Mouse (Mus musculus) midbrain, embryonic 10.5 days (tissue): ENCODE data around the gene Mtus2. TPM values are rescaled to one million over a fixed set of nuclear protein-coding genes. Genes with fewer than 3 reads are reported as not detected.
A peak's percentile ranks its signal among the peaks of the same experiment; 100 is the strongest.

Experiments
- DNase-seq: peaks from one replicate; pipeline ENCODE4 v3.0.0-alpha.2; 2017; ENCODE audit warnings: low spot score
- H3K27ac ChIP-seq: fragments of 300-500 bp; sonication (generic); replicated peaks from 2 replicates; pipeline ENCODE4 v1.5.1; 2016; ENCODE audit warnings: mild to moderate bottlenecking
- H3K27me3 ChIP-seq: fragments of 300-500 bp; sonication (generic); 2 replicates; pipeline ENCODE4 v1.6.1; 2016; ENCODE audit warnings: low read depth, mild to moderate bottlenecking; ENCODE audit not compliant: poor library complexity, severe bottlenecking
- H3K36me3 ChIP-seq: fragments of 300-500 bp; sonication (generic); 2 replicates; pipeline ENCODE4 v1.6.1; 2016; ENCODE audit warnings: mild to moderate bottlenecking, moderate library complexity
- H3K4me1 ChIP-seq: fragments of 300-500 bp; sonication (generic); 2 replicates; pipeline ENCODE4 v1.6.1; 2016
- H3K4me3 ChIP-seq: fragments of 300-500 bp; sonication (generic); 2 replicates; pipeline ENCODE4 v1.5.1; 2016; ENCODE audit warnings: mild to moderate bottlenecking, moderate library complexity
- H3K9me3 ChIP-seq: fragments of 300-500 bp; sonication (generic); replicated peaks from 2 replicates; pipeline ENCODE4 v1.6.1; 2016; ENCODE audit warnings: mild to moderate bottlenecking
- WGBS: fragments of 180-500 bp; shearing (Covaris S2); methylation state at CpG from one replicate; pipeline ENCODE4 v1.1.7; 2016; 5-methylcytosine and 5-hydroxymethylcytosine counted together
- polyA plus RNA-seq: library from polyadenylated mRNA; unstranded; fragments of >200 nt; fragmentation: Nextera tagmentation; extraction: Ambion mirVana; gene quantifications from 2 replicates; pipeline ENCODE4 v1.2.1, GENCODE M21; 2016

The Mtus2 gene
- polyA plus RNA-seq, 1 experiment from 2014 or later, result 5.1 TPM

DNA sequence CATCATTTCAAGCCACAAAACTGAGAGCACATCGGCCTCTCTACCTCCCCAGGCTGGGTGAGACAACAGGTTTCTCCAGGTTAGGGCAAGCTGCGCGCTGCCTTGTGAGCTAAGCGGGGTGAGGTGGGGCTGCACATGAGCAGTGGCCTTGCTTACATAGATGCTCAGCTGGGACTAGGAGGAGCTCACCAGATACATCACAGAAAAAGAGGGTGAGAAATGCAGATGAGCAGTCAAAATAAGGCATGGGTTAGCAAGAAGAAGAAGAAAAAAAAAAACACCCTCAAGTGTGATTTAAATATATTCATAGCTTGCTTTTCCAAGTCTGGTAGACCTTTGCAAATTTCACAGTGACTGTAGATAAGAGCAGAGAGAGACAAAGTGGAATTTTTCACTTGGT lies 254.7 kb downstream of the Mtus2 start:
- Histone ChIP-seq H3K36me3 (no peaks in the 10 kb centered on the region), H3K4me3 (no peak overlapping the region), H3K4me1 (peaks cover 3% of the 10 kb centered on the region; the same call in 1 of the 2 replicates), H3K27ac (no peak overlapping the region), H3K9me3 (no peaks in the 10 kb centered on the region), H3K27me3 (no peaks in the 10 kb centered on the region)
- WGBS, result 96% methylated on average over 4 of the region's 4 CpGs
- no peak for DNase-seq

DNA sequence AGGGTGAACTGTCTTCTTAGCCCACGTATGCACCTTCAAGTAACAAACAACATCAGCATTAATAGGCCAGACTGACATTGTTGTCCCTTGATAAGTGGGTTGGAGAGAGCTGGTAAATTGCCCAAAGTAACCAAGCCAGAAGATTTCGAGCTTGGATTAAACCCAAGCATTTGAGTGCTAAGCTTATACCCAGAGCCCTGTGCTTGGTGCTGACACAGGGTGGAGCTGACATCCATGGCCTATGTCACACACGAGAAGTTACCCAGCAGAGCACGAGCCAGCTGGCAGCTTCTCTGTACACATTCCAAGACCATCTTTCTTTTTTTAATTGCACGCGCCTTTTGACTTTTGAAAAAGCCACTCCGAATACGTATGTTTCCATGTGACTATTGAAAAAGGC lies 259.7 kb downstream of the Mtus2 start:
- Histone ChIP-seq H3K36me3 (no peaks in the 10 kb centered on the region), H3K27ac (no peak overlapping the region), H3K4me1 (peaks cover 3% of the 10 kb centered on the region; the same call in 1 of the 2 replicates), H3K4me3 (no peak overlapping the region), H3K9me3 (peaks cover 5% of the 10 kb centered on the region; the same call in 1 of the 2 replicates), H3K27me3 (no peaks in the 10 kb centered on the region)
- no peak for DNase-seq
- WGBS, result 94% methylated on average over 8 of the region's 8 CpGs

DNA sequence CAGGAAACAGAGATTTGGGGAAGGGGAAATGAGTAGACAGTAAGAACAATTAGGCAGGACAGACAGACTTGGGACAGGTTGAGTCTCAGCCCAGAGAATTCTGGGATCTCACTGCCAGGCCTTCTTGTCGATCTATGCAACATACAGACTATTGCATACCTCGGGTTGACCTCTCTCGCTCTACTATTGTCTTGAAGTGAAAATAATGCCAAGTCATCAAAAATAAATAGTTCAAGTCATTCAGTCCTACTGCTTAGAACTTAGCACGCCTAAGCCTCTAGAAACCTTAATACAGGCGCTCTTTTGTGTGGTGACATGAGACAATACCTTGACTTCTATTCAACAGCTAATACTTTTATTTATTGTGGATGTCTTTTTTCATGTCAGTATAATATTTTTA lies 265.8 kb downstream of the Mtus2 start:
- no peaks in the 10 kb centered on the region for H3K4me1 ChIP-seq
- no peak overlapping the region for H3K27ac ChIP-seq
- WGBS, result 92% methylated on average over 5 of the region's 5 CpGs
- H3K27me3 ChIP-seq, result no peaks in the 10 kb centered on the region
- no peaks in the 10 kb centered on the region for H3K36me3 ChIP-seq
- no peak for DNase-seq
- H3K4me3 ChIP-seq, result no peak overlapping the region
- peaks cover 5% of the 10 kb centered on the region; the same call in 1 of the 2 replicates for H3K9me3 ChIP-seq

DNA sequence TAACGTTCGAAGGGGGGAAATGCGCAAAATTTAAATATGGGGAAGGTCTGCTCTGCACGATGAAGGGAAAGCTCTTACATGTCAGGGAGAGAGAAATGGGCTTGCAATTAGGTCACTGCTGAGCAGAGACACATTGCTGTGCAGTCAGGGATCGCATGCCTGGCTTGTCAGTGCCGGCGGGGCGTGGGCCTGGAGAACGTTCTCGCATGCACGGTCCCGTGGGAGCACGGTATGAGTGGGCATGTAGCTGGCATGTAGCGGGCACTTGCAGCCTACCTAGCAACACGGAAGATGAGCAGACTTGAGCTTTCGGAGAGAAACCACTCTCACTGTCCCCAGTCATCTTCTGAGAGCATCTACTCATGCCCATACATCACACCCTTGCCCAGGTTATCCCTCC lies 266.9 kb downstream of the Mtus2 start:
- Histone ChIP-seq H3K4me1 (no peaks in the 10 kb centered on the region), H3K27me3 (no peaks in the 10 kb centered on the region), H3K4me3 (no peak overlapping the region), H3K9me3 (peaks cover 5% of the 10 kb centered on the region; the same call in 1 of the 2 replicates), H3K27ac (no peak overlapping the region), H3K36me3 (no peaks in the 10 kb centered on the region)
- 94% methylated on average over 16 of the region's 16 CpGs for WGBS
- no peak for DNase-seq

DNA sequence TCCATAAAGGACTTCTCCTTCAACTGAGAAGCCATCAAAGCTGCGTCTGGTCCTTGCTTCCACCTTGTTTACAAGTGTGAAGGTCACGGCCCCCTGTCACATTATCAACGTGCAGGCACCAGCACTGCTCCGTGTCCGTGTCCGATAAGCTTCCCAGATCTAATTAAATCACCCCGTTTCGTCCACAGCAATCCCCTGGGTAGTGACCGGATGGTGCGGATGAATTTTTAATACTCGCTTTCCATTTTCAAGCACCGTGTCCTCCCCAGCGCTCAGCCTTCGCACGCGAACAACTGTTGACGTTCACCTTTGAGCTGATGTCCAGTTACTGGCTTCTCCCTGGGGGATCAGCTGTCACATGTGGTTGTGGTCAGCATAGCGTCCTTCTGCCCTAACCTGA lies 276.6 kb downstream of the Mtus2 start:
- 88% methylated on average over 18 of the region's 18 CpGs for WGBS

GRCm38 (mm10) chr5:148236616-148237015 lies 279.5 kb downstream of the Mtus2 start:
- no peaks in the 10 kb centered on the region for H3K36me3 ChIP-seq
- H3K4me3 ChIP-seq, result no peak overlapping the region
- no peaks in the 10 kb centered on the region for H3K27me3 ChIP-seq
- H3K9me3 ChIP-seq, result no peaks in the 10 kb centered on the region
- no peak for DNase-seq
- no peak overlapping the region for H3K27ac ChIP-seq
- peaks cover 7% of the 10 kb centered on the region for H3K4me1 ChIP-seq
- 52% methylated on average over 9 of the region's 9 CpGs for WGBS

More for the DNA sequence above, 276.6 kb downstream of the Mtus2 start:
- DNase-seq, result no peak
- Histone ChIP-seq H3K36me3 (no peaks in the 10 kb centered on the region), H3K9me3 (no peaks in the 10 kb centered on the region), H3K27ac (no peak overlapping the region), H3K27me3 (no peaks in the 10 kb centered on the region), H3K4me1 (no peaks in the 10 kb centered on the region), H3K4me3 (no peak overlapping the region)

GRCm38 (mm10) chr5:148239067-148239466 lies 281.9 kb downstream of the Mtus2 start:
- Histone ChIP-seq H3K4me3 (no peak overlapping the region), H3K27me3 (no peaks in the 10 kb centered on the region), H3K27ac (no peak overlapping the region), H3K4me1 (peaks cover 7% of the 10 kb centered on the region), H3K9me3 (no peaks in the 10 kb centered on the region), H3K36me3 (no peaks in the 10 kb centered on the region)
- no peak for DNase-seq

DNA sequence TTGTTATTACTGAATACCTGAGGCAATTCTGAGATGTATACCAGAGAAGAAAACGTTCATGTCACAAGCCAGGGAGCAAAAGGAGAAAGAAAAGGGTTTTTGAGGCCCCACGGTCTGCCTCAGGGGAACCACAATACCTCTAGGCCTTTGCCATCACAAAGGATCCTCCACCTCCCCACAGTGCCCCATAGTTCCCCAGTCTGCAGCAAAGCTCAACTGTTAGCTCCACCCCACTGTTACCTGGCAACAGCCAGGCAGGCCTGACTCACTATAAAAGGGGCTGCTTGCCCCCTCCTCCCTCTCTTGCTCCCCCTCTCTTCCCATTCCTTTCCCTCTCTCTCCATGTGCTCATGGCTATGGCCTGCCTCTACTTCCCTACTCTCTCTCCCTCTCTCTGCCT lies 282.6 kb downstream of the Mtus2 start:
- Histone ChIP-seq H3K4me1 (peaks cover 7% of the 10 kb centered on the region), H3K27me3 (no peaks in the 10 kb centered on the region), H3K36me3 (no peaks in the 10 kb centered on the region), H3K4me3 (no peak overlapping the region), H3K27ac (no peak overlapping the region), H3K9me3 (no peaks in the 10 kb centered on the region)
- WGBS, result 13% methylated on average over 2 of the region's 2 CpGs
- no peak for DNase-seq

DNA sequence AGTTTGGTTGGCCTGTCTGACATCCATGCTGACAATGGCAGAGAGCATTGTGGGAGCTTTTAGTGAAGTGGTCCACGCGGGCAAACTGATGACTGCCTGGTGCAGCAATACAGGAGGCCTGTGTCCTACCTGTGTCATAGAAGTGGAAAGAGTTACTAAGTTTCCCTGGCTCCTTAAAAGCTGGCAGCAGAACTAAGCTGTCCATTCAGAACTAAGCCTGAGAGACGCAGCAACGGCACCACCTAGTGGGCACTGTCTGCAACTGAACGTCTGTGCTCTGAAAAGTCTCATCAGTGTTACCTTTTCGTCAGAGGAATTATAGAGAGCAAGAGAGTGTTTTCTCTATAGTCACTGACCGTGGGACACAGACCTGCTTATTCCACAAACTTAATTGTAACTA lies 284.8 kb downstream of the Mtus2 start:
- Histone ChIP-seq H3K27ac (no peak overlapping the region), H3K27me3 (no peaks in the 10 kb centered on the region), H3K4me3 (no peak overlapping the region), H3K36me3 (no peaks in the 10 kb centered on the region), H3K4me1 (peaks cover 7% of the 10 kb centered on the region), H3K9me3 (peaks cover 8% of the 10 kb centered on the region; the same call in 1 of the 2 replicates)
- 14% methylated on average over 7 of the region's 7 CpGs for WGBS
- peak; percentile 63 for DNase-seq

DNA sequence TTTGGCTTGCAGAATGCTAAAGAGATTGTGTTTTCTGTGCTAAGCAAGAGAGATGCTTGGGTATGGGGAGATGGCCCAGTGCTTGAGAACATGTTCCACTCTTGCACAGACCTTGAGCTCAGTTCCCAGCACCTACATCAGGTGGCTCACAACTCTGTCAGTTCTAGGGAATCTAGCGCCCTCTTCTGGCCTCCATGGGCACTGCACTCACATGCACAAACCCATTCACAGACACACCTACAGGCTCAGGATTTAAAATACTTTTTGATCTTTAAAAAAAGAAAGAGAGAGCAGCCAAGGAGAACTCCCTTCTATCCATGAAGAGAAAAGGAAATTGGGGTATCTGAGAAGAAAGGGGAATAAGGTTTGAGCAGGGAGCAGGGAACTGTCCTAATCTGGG lies 287.4 kb downstream of the Mtus2 start:
- Histone ChIP-seq H3K4me3 (no peak overlapping the region), H3K9me3 (peaks cover 8% of the 10 kb centered on the region; the same call in 1 of the 2 replicates), H3K4me1 (peaks cover 6% of the 10 kb centered on the region), H3K36me3 (no peaks in the 10 kb centered on the region), H3K27me3 (no peaks in the 10 kb centered on the region), H3K27ac (no peak overlapping the region)
- no peak for DNase-seq
- 54% methylated on average over 1 of the region's 1 CpGs for WGBS

DNA sequence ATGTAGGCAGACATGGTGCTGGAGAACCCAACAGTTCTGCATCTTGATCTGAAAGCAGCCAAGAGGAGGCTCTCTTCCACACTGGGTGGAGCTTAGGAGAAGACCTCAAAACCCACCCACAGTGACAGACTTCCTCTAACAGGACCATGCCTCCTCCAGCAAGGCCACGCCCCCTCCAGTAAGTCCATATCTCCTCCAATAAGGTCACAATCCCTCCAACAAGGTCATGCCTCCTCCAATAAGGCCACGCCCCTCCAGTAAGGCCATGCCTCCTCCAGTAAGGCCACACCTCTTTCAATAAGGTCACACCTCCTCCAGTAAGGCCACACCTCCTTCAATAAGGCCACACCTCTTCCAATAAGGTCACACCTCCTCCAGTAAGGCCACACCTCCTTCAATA lies 288.3 kb downstream of the Mtus2 start:
- Histone ChIP-seq H3K27ac (no peak overlapping the region), H3K9me3 (peaks cover 8% of the 10 kb centered on the region; the same call in 1 of the 2 replicates), H3K36me3 (no peaks in the 10 kb centered on the region), H3K27me3 (no peaks in the 10 kb centered on the region), H3K4me3 (no peak overlapping the region), H3K4me1 (no peaks in the 10 kb centered on the region)
- WGBS, result 92% methylated on average over 2 of the region's 2 CpGs
- DNase-seq, result no peak

DNA sequence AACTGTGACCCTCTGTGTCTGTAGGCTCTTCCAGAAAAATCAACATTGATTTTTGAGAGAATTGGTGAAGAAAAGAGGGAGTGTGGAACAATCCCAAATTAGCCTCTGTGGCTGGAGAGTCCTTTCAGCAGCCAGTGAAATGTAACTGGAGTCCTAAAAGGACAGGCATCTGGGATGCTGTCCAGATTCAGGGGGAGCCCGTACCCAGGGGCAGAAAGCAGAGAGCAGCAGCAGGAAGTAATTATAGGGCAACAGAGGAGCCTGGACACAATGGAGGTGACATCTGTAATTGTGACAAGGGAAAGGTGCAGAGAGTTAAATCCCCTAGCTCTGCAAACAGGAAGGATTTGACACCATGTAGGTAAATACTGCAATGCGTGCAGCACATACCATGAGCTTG lies 291.1 kb downstream of the Mtus2 start:
- H3K27ac ChIP-seq, result no peak overlapping the region
- H3K9me3 ChIP-seq, result peaks cover 8% of the 10 kb centered on the region; the same call in 1 of the 2 replicates
- no peak for DNase-seq
- H3K4me3 ChIP-seq, result no peak overlapping the region
- H3K36me3 ChIP-seq, result no peaks in the 10 kb centered on the region
- WGBS, result 69% methylated on average over 2 of the region's 2 CpGs
- no peaks in the 10 kb centered on the region for H3K4me1 ChIP-seq
- H3K27me3 ChIP-seq, result no peaks in the 10 kb centered on the region

- Histone ChIP-seq H3K4me1 (no peaks in the 10 kb centered on the region), H3K36me3 (no peaks in the 10 kb centered on the region), H3K9me3 (no peaks in the 10 kb centered on the region), H3K4me3 (no peak overlapping the region), H3K27ac (no peak overlapping the region), H3K27me3 (no peaks in the 10 kb centered on the region)
- DNase-seq, result no peak
Observed at GRCm38 (mm10) chr5:148251847-148252246, 294.7 kb downstream of the Mtus2 start.

DNA sequence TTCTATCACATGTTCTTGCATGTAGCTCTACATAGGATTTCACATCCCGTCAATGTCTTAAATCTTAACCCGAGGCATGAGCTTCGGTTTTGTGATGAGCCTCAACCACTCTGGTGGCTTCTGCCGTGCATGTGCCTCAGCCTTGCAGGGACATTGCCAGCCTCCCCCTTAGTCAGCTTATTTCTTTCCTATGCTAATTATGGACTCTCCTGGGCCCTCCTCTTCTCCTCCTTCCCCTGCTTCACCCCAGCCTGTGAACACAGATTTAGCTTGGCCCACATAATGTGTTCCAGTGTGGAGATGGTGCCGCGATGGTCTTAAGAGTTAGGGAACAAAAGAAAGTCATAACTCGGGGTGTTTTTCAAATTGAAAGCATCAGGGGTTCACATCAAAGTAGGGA lies 304.9 kb downstream of the Mtus2 start:
- Histone ChIP-seq H3K27me3 (peaks cover 36% of the 10 kb centered on the region), H3K36me3 (no peaks in the 10 kb centered on the region), H3K27ac (no peak overlapping the region), H3K9me3 (no peaks in the 10 kb centered on the region), H3K4me3 (no peak overlapping the region), H3K4me1 (peaks cover 13% of the 10 kb centered on the region)
- DNase-seq, result no peak
- 87% methylated on average over 7 of the region's 7 CpGs for WGBS
